Mouse (Mus musculus) testis, adult 2 months (tissue): ENCODE data around the gene Rbm41. TPM values are rescaled to one million over a fixed set of nuclear protein-coding genes. Genes with fewer than 3 reads are reported as not detected.

Experiments
- H3K27ac ChIP-seq: fragments of 200-500 bp; 2 replicates; pipeline ENCODE4 v1.5.1; 2012; ENCODE audit warnings: low read depth, low read length; ENCODE audit not compliant: control insufficient read depth, insufficient read depth
- H3K27me3 ChIP-seq: fragments of 200-500 bp; 2 replicates; pipeline ENCODE4 v1.6.1; 2012; ENCODE audit warnings: mild to moderate bottlenecking, low read length, moderate library complexity; ENCODE audit not compliant: control insufficient read depth, insufficient read depth
- H3K36me3 ChIP-seq: fragments of 200-500 bp; 2 replicates; pipeline ENCODE4 v1.6.1; 2012; ENCODE audit warnings: mild to moderate bottlenecking, low read length; ENCODE audit not compliant: control insufficient read depth, insufficient read depth
- H3K4me1 ChIP-seq: fragments of 200-500 bp; 2 replicates; pipeline ENCODE4 v1.6.1; 2012; ENCODE audit warnings: low read length; ENCODE audit not compliant: control insufficient read depth, insufficient read depth
- H3K4me3 ChIP-seq: fragments of 200-500 bp; 2 replicates; pipeline ENCODE4 v1.5.1; 2012; ENCODE audit warnings: low read depth, mild to moderate bottlenecking, low read length, moderate library complexity, mixed read lengths; ENCODE audit not compliant: control insufficient read depth
- CTCF ChIP-seq: fragments of 200-500 bp; IDR thresholded peaks from 2 replicates; pipeline ENCODE4 v1.5.1; 2012; ENCODE audit warnings: low read depth, mild to moderate bottlenecking, inconsistent platforms, low read length, moderate library complexity; ENCODE audit not compliant: control insufficient read depth, insufficient read depth, insufficient replicate concordance
- POLR2A ChIP-seq: fragments of 200-500 bp; IDR thresholded peaks from 2 replicates; pipeline ENCODE4 v1.6.1; 2012; ENCODE audit warnings: low read depth, mild to moderate bottlenecking, inconsistent platforms, low read length, moderate library complexity; ENCODE audit not compliant: control insufficient read depth
- polyA plus RNA-seq: library from polyadenylated mRNA; depleted of rRNA; stranded (reverse); fragments of >200 nt; gene quantifications from 2 replicates; pipeline ENCODE4 v1.2.3, GENCODE M21; 2012; rRNA removed

The Rbm41 gene
- polyA plus RNA-seq, result 0.17 and 0.35 TPM in 2 replicates

- TF ChIP-seq CTCF (no peak), POLR2A (no peak)
- Histone ChIP-seq H3K4me3 (peak within 1 kb of the TSS; percentile 78), H3K27me3 (no peaks in the 10 kb centered on the region), H3K27ac (peak within 1 kb of the TSS; percentile 39), H3K36me3 (no peaks in the 10 kb centered on the region), H3K4me1 (no peaks in the 10 kb centered on the region)
Measured at GRCm38 (mm10) chrX:139997740-139998690, at the start of gene Rbm41. Gene Rbm41 (minus strand): TSS chrX:139998595.

- H3K27me3 ChIP-seq, result no peaks in the 10 kb centered on the region
- H3K4me1 ChIP-seq, result no peaks in the 10 kb centered on the region
- no peak overlapping the region for H3K4me3 ChIP-seq
- no peaks in the 10 kb centered on the region for H3K36me3 ChIP-seq
- no peak for TF ChIP-seq POLR2A
- no peak for TF ChIP-seq CTCF
- H3K27ac ChIP-seq, result no peak overlapping the region
Measured at GRCm38 (mm10) chrX:139998691-139999065, 283 bp upstream of the Rbm41 start.

DNA sequence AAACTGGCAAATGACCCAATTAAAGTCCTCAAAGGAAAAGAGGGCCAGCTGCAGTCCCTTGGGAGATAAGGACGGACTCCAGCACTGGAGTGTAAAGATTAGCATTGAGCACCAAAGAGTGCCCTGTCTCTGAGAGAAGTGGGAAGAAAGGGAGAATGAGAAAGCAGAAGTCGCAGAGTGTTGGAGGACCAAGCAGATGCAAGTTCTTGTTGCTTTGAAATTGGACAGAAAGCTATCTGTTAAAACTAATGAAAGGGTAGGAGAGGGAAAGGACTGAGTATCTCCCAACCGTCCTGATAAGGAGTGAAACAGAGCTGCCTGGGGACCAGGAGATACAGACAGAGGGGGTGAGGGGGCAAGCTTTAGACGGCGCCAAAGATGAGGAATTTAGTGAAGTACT lies 16.3 kb downstream of the Rbm41 start:
- Histone ChIP-seq H3K4me3 (no peak overlapping the region), H3K27me3 (no peaks in the 10 kb centered on the region), H3K4me1 (no peaks in the 10 kb centered on the region), H3K36me3 (no peaks in the 10 kb centered on the region), H3K27ac (no peak overlapping the region)
- TF ChIP-seq CTCF (no peak), POLR2A (no peak)

DNA sequence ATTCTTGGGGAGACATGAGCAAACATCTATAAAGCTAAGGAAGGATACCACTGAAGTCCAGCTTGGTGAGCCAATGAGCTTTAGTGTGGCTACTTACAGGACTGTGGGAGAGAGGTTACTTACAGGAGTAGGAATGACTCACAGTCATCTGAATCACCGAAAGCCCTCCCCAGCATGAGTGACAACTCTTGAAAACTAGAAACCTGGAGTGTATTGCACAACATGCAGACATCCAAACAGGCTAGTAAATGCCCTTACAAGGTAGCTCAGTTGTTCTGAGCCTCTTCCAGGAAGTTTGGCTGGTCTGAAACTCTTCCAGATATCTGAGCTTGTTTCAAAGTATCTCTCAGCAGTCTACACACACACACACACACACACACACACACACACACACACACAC lies 64.9 kb downstream of the Rbm41 start:
- Histone ChIP-seq H3K4me1 (no peaks in the 10 kb centered on the region), H3K27me3 (no peaks in the 10 kb centered on the region), H3K4me3 (no peak overlapping the region), H3K36me3 (no peaks in the 10 kb centered on the region), H3K27ac (no peak overlapping the region)
- TF ChIP-seq POLR2A, result no peak
- TF ChIP-seq CTCF, result no peak

GRCm38 (mm10) chrX:139932472-139932871 lies 65.9 kb downstream of the Rbm41 start:
- H3K27me3 ChIP-seq, result no peaks in the 10 kb centered on the region
- TF ChIP-seq POLR2A, result no peak
- TF ChIP-seq CTCF, result no peak
- H3K4me3 ChIP-seq, result no peak overlapping the region
- no peaks in the 10 kb centered on the region for H3K4me1 ChIP-seq
- no peaks in the 10 kb centered on the region for H3K36me3 ChIP-seq
- H3K27ac ChIP-seq, result no peak overlapping the region

GRCm38 (mm10) chrX:139920572-139920971 lies 77.8 kb downstream of the Rbm41 start:
- no peak overlapping the region for H3K4me3 ChIP-seq
- TF ChIP-seq POLR2A (no peak), CTCF (no peak)
- no peaks in the 10 kb centered on the region for H3K27me3 ChIP-seq
- H3K4me1 ChIP-seq, result no peaks in the 10 kb centered on the region
- no peaks in the 10 kb centered on the region for H3K36me3 ChIP-seq
- H3K27ac ChIP-seq, result no peak overlapping the region

DNA sequence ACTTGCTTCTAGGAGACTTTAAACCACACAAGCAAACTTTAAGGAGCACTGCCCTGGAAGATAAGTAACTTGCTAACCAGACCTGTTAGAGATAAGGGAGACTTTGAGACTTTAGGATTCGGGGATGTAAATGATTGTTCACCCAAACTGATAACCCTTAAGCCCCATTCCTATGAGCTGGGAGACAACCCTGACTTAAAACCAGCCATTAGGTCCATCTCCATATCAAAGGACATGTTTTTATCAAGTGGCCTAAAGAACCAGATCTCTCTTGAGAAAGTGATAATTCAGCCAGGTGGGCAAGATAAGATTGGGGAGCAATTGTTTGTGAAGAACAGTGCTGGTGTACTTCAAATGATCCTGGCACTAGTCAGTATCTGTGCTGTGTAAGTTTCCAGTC lies 107.0 kb downstream of the Rbm41 start:
- no peaks in the 10 kb centered on the region for H3K36me3 ChIP-seq
- TF ChIP-seq POLR2A, result no peak
- TF ChIP-seq CTCF, result no peak
- H3K27me3 ChIP-seq, result no peaks in the 10 kb centered on the region
- H3K4me3 ChIP-seq, result no peak overlapping the region
- H3K4me1 ChIP-seq, result no peaks in the 10 kb centered on the region
- no peak overlapping the region for H3K27ac ChIP-seq
